Mouse (Mus musculus): Measurements from ENCODE around the gene Amelx.

Gene Amelx

DNA sequence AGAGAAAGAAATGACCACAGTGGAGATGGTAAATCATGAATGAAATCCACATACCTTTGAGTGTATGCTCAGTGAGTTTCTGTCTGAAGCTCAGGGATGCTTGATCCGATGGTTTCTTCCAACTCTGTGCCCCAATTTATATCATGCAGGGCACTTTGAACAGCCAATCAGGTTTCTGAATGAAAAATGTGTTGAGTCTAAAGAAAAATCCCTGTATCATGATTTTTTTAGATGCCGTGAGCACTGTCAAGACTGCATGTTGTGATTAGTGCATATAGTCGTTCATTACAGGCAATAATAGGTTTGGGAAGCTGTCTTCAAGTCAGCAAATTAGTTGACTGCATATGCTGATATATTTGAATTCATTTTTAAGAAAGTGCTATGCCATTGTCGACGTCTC is at the start of gene Amelx:
Amelx (minus strand) TSS at position 101 of the 400 bp plus-strand sequence.
- DNase-seq (ENCODE audit: low spot score), result no peak

DNA sequence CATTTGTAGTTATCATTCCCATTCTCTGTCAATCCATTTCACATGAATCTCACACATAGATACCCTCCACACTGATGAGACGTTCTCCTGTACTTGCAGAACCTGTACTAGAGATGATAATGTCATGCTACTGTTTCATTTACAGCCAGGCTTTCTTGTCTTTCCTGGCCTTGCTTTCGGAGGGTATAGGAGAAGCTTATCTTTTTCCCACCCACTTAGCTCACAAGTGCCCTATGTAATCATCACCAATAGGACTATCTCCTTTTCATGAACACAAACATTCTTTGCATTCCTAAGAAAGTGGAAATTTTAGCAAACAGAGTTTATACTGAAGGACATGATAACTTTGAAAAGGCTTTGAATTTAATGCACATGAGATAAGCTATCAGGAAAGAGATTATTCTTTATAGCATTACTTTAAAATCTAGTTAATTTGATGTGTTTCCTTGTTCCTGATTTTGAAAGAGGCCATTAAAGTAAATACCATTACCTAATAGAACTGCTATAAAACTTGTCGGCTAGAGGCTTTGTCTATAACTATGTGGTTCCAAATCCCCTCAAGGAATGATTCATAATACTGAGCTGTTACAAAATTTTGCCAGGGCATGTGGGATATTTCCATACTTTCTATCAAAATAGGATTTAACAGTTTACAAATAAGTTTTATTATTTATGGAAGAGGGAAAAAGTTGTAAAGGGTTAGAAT is 35.5 kb upstream of the Amelx start:
- DNase-seq (ENCODE audit: low spot score), result no peak

DNA sequence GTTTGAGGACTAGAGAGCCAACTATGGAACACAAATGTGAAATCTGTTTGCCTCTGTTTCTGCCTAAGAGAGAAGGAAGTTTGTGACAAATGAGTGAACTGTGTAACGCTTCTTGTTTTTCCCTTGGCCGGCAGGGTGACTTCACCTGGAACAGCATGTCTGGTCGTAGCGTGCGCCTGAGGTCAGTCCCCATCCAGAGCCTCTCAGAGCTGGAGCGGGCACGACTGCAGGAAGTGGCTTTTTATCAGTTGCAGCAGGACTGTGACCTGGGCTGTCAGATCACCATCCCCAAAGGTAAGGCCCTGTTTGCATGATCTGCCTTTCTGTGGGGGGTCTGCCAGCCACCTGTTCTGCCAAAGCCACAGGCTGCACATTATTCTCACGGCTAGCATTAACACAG is 33.1 kb upstream of the Amelx start:
- peak; percentile 2 for DNase-seq (ENCODE audit: low spot score)

DNA sequence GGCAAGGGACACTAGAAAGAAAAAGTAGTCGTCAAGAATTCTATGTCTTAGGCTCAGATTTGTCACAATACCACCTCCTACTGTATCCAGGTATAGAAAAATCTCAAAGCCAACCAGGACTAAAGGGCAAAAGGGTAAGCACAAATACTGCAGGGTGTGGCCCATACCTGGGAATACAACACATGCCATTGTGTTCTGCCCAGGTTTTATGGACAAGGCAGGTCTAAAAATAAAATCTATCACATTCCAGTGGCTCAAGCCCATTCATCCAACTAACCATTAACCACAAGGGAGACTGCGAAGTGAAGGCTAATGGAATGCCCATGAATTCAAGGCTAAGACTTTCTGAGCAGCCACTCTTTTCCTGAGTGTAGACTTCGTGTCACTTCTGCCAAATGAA is 23.0 kb upstream of the Amelx start:
- DNase-seq (ENCODE audit: low spot score), result no peak

DNA sequence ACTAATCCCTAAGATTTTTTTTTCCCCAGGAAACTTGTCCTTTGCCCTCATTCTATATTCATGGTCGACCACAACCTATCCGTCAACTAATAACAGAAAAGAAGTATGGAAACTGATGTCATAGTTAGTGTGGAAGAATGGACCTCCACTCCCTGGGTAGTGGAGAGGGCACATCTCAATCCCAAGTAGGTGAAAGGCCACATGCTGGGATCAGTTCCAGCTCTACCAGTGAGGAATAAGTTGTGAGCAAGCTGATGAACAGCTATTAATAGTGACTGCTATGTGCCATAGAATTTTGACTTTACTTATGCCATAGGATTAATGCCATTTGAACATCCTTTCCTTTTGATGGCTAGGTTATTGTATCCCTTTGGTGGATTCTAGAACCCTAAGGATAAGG is 8.4 kb downstream of the Amelx start:
- DNase-seq (ENCODE audit: low spot score), result no peak

DNA sequence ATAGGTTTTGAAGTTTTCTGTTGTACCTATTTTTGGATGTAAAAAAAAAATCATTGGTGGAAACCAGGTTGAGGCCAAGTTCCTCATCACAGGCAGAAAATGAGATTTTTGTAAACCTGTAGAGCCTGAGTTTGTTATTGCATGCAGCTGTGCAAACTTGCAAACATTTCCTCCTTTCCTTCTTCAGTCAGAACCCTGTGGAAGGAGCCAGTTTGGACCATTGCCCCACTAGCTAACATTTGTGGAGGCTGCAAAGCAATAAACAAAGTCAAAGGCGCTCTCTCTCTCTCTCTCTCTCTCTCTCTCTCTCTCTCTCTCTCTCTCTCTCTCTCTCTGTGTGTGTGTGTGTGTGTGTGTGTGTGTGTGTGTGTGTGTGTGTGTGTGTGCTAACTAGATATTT is 13.2 kb downstream of the Amelx start:
- DNase-seq (ENCODE audit: low spot score), result peak; percentile 29

DNA sequence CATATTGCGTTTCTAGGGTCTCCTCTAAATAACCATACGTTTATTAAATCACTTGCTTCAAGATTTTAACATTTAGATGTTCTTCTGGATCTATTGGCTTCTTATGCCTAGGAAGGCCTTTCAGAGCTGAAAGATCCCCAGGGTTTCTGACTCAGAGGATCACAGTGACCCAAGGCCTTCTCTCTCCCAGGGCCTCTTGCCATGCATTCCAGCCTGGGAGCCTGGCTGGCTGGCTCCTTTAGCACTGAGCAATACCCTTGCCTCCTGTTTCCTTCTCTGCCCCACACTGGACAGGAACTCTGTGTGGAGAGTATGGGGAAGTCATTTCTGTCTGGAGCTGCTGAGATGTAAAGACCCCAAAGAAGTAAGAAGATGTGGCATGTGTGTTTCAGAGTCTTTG is 16.0 kb downstream of the Amelx start:
- no peak for DNase-seq (ENCODE audit: low spot score)

DNA sequence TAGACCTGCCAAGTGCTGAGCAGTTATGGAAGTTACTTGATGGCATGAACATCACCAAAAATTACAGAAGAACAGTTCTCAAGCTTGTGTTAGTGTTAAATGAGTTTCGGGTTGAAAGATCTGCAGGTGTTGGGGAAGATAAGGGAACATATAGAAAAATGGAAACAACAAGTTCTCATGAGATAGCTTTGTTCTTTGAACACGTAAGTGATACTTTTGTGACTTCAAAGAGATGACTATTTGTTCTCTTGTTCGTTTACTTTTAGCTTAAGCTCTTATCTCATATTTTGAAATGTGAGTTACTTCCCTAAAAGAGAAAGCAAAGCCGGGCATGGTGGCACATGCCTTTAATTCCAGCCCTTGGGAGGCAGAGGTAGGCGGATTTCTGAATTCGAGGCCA is 28.6 kb downstream of the Amelx start:
- DNase-seq (ENCODE audit: low spot score), result no peak

DNA sequence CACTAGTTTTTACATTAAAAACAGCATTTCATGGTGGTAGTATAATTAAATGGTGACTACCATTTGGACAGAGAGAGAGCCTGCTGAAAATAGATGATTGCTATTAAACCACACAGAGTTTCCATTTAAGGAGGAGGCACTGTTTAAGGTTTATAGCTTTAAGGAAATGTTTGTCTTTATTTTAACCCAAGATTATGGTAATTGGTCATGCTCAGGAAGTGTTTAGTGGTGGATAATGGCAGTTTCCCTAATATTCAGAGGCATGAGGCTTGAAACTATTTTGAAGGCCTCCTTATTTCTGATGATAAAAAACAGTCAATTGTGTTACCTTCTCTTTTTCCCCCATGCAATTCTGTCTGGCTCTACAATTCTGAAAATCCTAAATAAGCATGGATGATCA is 33.2 kb downstream of the Amelx start:
- no peak for DNase-seq (ENCODE audit: low spot score)

DNA sequence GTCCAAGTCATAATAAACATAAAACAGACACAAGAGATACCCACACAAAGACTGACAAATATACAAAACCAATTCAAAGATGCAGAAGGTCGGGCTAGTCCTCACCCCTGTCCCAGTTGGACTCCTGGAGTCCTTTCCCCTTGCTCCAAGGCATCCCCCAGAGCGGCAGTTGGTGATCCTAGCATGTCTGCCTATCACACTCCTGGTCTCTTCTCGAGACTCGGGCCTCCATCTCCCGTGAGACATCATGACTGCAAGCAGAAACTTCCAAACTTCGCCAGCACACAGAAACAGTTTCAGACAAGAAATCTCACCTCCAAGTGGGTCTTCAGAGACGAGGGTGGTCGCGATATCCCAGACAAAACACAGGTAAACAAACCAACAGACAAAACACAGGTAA is 46.5 kb downstream of the Amelx start:
- DNase-seq (ENCODE audit: low spot score), result no peak

DNA sequence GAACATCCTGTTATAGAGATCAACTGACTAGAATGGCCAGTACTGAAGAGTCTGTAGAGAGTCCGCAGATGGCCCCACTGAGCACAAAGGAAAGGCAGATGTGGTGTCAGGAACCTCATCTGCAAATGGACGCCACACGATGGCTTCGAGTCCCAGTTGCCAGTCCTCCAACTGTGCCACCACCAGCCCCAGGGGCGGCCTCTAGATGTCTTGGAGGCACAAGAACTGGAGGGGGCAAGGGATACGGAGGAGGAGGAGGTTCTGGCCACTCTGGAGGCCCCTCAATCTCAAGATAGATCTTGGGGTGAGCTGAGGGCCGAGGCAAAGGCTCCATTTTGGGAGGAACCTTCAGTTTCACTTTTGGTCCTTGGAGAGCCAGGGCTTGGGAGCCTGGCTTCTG is 47.2 kb downstream of the Amelx start:
- DNase-seq (ENCODE audit: low spot score), result no peak
